Mouse (Mus musculus) lung, adult 10 weeks (tissue): ENCODE data around the gene Etd. TPM values are rescaled to one million over a fixed set of nuclear protein-coding genes. Genes with fewer than 3 reads are reported as not detected.

Source experiments
- polyA plus RNA-seq: library from polyadenylated mRNA; stranded (reverse); fragments of 350-450 nt; fragmentation: Illumina TruSeq; extraction: RNeasy Lipid Tissue Mini Kit (QIAGEN cat#74804); gene quantifications from one replicate; pipeline ENCODE4 v1.2.3, GENCODE M21; 2014; ENCODE audit warnings: low read depth, low replicate concordance; ENCODE audit not compliant: insufficient read depth

The Etd gene
- polyA plus RNA-seq, result not detected

GRCm38 (mm10) chrX:53434618-53435017, at the start of gene Etd:
Gene Etd, plus strand, starts transcription at chrX:53434918.

Other genes starting within 250 kb of the Etd start
- not detected for gene Plac1, start 194.8 kb upstream of the Etd start, polyA plus RNA-seq
- 2.5 TPM for gene Fam122b, start 165.1 kb upstream of the Etd start, polyA plus RNA-seq
- gene Fam122c, start 161.5 kb upstream of the Etd start, polyA plus RNA-seq, result not detected
- gene Mospd1, start 64.4 kb upstream of the Etd start, polyA plus RNA-seq, result 10.6 TPM
- 21.4 TPM for gene Rtl8c, start 173.1 kb downstream of the Etd start, polyA plus RNA-seq
- gene Gm14597, start 174.1 kb downstream of the Etd start, polyA plus RNA-seq, result not detected
- 180 TPM for gene Rtl8a, start 208.8 kb downstream of the Etd start, polyA plus RNA-seq
- 145 TPM for gene Rtl8b, start 235.5 kb downstream of the Etd start, polyA plus RNA-seq